Mouse (Mus musculus) thymus, adult 2 months (tissue): Measurements from ENCODE around the gene Tns4.

Experiments
- CTCF ChIP-seq: fragments of 200-500 bp; IDR thresholded peaks from 2 replicates; pipeline ENCODE4 v1.5.1; 2012; ENCODE audit warnings: mild to moderate bottlenecking, control low read depth, low read length, moderate library complexity, borderline replicate concordance; ENCODE audit not compliant: control insufficient read depth, poor library complexity, insufficient read depth; ENCODE audit errors: extremely low read depth
- POLR2A ChIP-seq: fragments of 200-500 bp; IDR thresholded peaks from 2 replicates; pipeline ENCODE4 v1.6.1; 2012; ENCODE audit warnings: mild to moderate bottlenecking, low read length, control low read depth, moderate library complexity; ENCODE audit not compliant: control insufficient read depth, poor library complexity, insufficient read depth; ENCODE audit errors: extremely low read depth

DNA sequence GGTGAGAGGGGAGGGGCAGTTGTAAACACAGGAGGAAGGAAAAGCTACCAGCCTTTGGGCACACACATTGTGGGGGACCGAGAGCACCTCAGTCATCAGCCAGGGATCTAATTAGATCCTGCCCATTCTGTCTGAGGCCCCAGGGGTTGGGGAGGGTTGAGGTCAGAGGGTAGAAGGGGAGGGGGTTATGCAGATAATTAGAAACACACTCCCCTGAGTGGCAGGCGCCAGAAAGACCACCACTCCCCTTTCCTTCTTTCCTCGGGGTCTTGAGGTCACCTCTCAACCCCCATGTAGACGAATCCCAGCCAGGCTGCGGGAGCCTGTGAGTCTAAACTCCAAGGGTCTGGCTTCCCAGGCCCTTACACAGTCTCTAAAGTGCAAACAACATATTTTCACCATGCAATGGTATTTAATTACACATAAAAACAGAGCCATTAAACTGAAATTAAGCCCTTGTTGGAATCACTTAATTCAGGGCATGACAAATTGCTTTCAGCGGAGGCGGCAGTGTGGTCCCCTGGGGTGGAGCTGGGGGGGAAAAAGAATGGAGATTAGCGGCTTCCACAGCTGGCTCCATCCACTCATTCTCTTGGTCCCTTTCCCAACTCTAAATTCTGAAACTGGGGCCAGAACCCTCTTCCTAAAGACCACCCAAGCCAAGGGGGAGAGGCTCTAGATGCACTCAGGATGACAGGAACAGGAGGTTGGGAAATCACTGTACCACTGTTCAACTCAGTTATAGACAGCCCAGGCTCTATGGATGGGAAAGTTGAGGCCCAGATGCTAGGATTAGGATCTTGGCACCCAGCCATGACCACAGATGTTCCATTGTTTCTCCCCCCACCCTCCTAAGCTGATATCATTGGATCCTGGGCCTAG is 33.3 kb downstream of the Tns4 start:
- no peak for TF ChIP-seq CTCF
- no peak for TF ChIP-seq POLR2A
